Mouse (Mus musculus): Measurements from ENCODE around the gene Pcnx3. TPM values are rescaled to one million over a fixed set of nuclear protein-coding genes. Genes with fewer than 3 reads are reported as not detected.

Pcnx3 gene
- polyA plus RNA-seq, 1 experiment: 54.9 TPM

GRCm38 (mm10) chr19:5685431-5685830 is 3.3 kb downstream of the Pcnx3 start:
- H3K4me1 ChIP-seq (ENCODE audit: control insufficient read depth, insufficient read depth, low read length): peaks cover 5% of the 10 kb centered on the region
- H3K4me3 ChIP-seq (ENCODE audit: insufficient read depth, low read length): no peak overlapping the region
- no peak overlapping the region for H3K27ac ChIP-seq (ENCODE audit: insufficient read depth, low read depth, low read length)
- no peak for TF ChIP-seq POLR2A (IDR thresholded peaks at IDR 0.05; ENCODE audit: borderline replicate concordance, low read depth, low read length)
- TF ChIP-seq CTCF (IDR thresholded peaks at IDR 0.05; ENCODE audit: low read depth, low read length): no peak

GRCm38 (mm10) chr19:5684985-5685384 is 3.7 kb downstream of the Pcnx3 start:
- TF ChIP-seq POLR2A (IDR thresholded peaks at IDR 0.05; ENCODE audit: borderline replicate concordance, low read depth, low read length): no peak
- no peak for TF ChIP-seq CTCF (IDR thresholded peaks at IDR 0.05; ENCODE audit: low read depth, low read length)
- Histone ChIP-seq H3K4me3 (ENCODE audit: insufficient read depth, low read length) (no peak overlapping the region), H3K27ac (ENCODE audit: insufficient read depth, low read depth, low read length) (no peak overlapping the region), H3K4me1 (ENCODE audit: control insufficient read depth, insufficient read depth, low read length) (peaks cover 5% of the 10 kb centered on the region)

GRCm38 (mm10) chr19:5684236-5684635 is 4.5 kb downstream of the Pcnx3 start:
- Histone ChIP-seq H3K27ac (ENCODE audit: insufficient read depth, low read depth, low read length) (no peak overlapping the region), H3K4me1 (ENCODE audit: control insufficient read depth, insufficient read depth, low read length) (peaks cover 5% of the 10 kb centered on the region), H3K4me3 (ENCODE audit: insufficient read depth, low read length) (no peak overlapping the region)
- TF ChIP-seq POLR2A (IDR thresholded peaks at IDR 0.05; ENCODE audit: borderline replicate concordance, low read depth, low read length): no peak
- no peak for TF ChIP-seq CTCF (IDR thresholded peaks at IDR 0.05; ENCODE audit: low read depth, low read length)

GRCm38 (mm10) chr19:5680432-5680831 is 8.3 kb downstream of the Pcnx3 start:
- no peak overlapping the region for H3K27ac ChIP-seq (ENCODE audit: insufficient read depth, low read depth, low read length)
- TF ChIP-seq CTCF (IDR thresholded peaks at IDR 0.05; ENCODE audit: low read depth, low read length): no peak
- TF ChIP-seq POLR2A (IDR thresholded peaks at IDR 0.05; ENCODE audit: borderline replicate concordance, low read depth, low read length): no peak
- H3K4me3 ChIP-seq (ENCODE audit: insufficient read depth, low read length): no peak overlapping the region
- H3K4me1 ChIP-seq (ENCODE audit: control insufficient read depth, insufficient read depth, low read length): no peaks in the 10 kb centered on the region

GRCm38 (mm10) chr19:5668372-5668771 is 20.3 kb downstream of the Pcnx3 start:
- Histone ChIP-seq H3K4me1 (ENCODE audit: control insufficient read depth, insufficient read depth, low read length) (peaks cover 7% of the 10 kb centered on the region), H3K4me3 (ENCODE audit: insufficient read depth, low read length) (no peak overlapping the region), H3K27ac (ENCODE audit: insufficient read depth, low read depth, low read length) (no peak overlapping the region)
- TF ChIP-seq POLR2A (IDR thresholded peaks at IDR 0.05; ENCODE audit: borderline replicate concordance, low read depth, low read length): no peak

- TF ChIP-seq POLR2A (IDR thresholded peaks at IDR 0.05; ENCODE audit: borderline replicate concordance, low read depth, low read length) (no peak), CTCF (IDR thresholded peaks at IDR 0.05; ENCODE audit: low read depth, low read length) (no peak)
- Histone ChIP-seq H3K4me1 (ENCODE audit: control insufficient read depth, insufficient read depth, low read length) (peaks cover 18% of the 10 kb centered on the region), H3K4me3 (ENCODE audit: insufficient read depth, low read length) (no peak overlapping the region), H3K27ac (ENCODE audit: insufficient read depth, low read depth, low read length) (no peak overlapping the region)
Observed at GRCm38 (mm10) chr19:5666386-5666785, 22.3 kb downstream of the Pcnx3 start.

GRCm38 (mm10) chr19:5665465-5665864 is 23.2 kb downstream of the Pcnx3 start:
- no peak for TF ChIP-seq CTCF (IDR thresholded peaks at IDR 0.05; ENCODE audit: low read depth, low read length)
- no peak for TF ChIP-seq POLR2A (IDR thresholded peaks at IDR 0.05; ENCODE audit: borderline replicate concordance, low read depth, low read length)
- no peak overlapping the region for H3K27ac ChIP-seq (ENCODE audit: insufficient read depth, low read depth, low read length)
- peaks cover 18% of the 10 kb centered on the region for H3K4me1 ChIP-seq (ENCODE audit: control insufficient read depth, insufficient read depth, low read length)
- no peak overlapping the region for H3K4me3 ChIP-seq (ENCODE audit: insufficient read depth, low read length)

GRCm38 (mm10) chr19:5664669-5665257 is 23.9 kb downstream of the Pcnx3 start:
- H3K4me3 ChIP-seq (ENCODE audit: insufficient read depth, low read length): no peak overlapping the region
- TF ChIP-seq POLR2A (IDR thresholded peaks at IDR 0.05; ENCODE audit: borderline replicate concordance, low read depth, low read length) (no peak), CTCF (IDR thresholded peaks at IDR 0.05; ENCODE audit: low read depth, low read length) (no peak)
- H3K27ac ChIP-seq (ENCODE audit: insufficient read depth, low read depth, low read length): no peak overlapping the region
- peaks cover 25% of the 10 kb centered on the region for H3K4me1 ChIP-seq (ENCODE audit: control insufficient read depth, insufficient read depth, low read length)

GRCm38 (mm10) chr19:5662981-5663913 is 25.5 kb downstream of the Pcnx3 start, which contains the start of gene Sipa1:
Sipa1 (minus strand) TSS chr19:5663707.
- Histone ChIP-seq H3K27ac (ENCODE audit: insufficient read depth, low read depth, low read length) (peak within 1 kb of the TSS; percentile 87), H3K4me3 (ENCODE audit: insufficient read depth, low read length) (peak within 1 kb of the TSS; percentile 66), H3K4me1 (ENCODE audit: control insufficient read depth, insufficient read depth, low read length) (peaks cover 25% of the 10 kb centered on the region)
- no peak; the same call in 1 of the 2 replicates for TF ChIP-seq POLR2A (IDR thresholded peaks at IDR 0.05; ENCODE audit: borderline replicate concordance, low read depth, low read length)
- TF ChIP-seq CTCF (IDR thresholded peaks at IDR 0.05; ENCODE audit: low read depth, low read length): no peak

- peak overlapping the region; percentile 66 for H3K4me3 ChIP-seq (ENCODE audit: insufficient read depth, low read length)
- peak overlapping the region; percentile 87 for H3K27ac ChIP-seq (ENCODE audit: insufficient read depth, low read depth, low read length)
- H3K4me1 ChIP-seq (ENCODE audit: control insufficient read depth, insufficient read depth, low read length): peaks cover 25% of the 10 kb centered on the region
- no peak for TF ChIP-seq CTCF (IDR thresholded peaks at IDR 0.05; ENCODE audit: low read depth, low read length)
- no peak for TF ChIP-seq POLR2A (IDR thresholded peaks at IDR 0.05; ENCODE audit: borderline replicate concordance, low read depth, low read length)
Observed at GRCm38 (mm10) chr19:5662310-5662709, 26.4 kb downstream of the Pcnx3 start.

All from bone marrow macrophage, adult 2 months (primary cell).